Mouse (Mus musculus) adipocyte (in vitro differentiated cells): ENCODE data around the gene Fbxw11.
A peak's percentile ranks its signal among the peaks of the same experiment; 100 is the strongest.
"Not testable (repeated sequence)": the region's sequence is repeated elsewhere in the genome, so short reads cannot be mapped to it uniquely, and the experiment has no call there.

Experiments
- DNase-seq: peaks from one replicate; pipeline ENCODE4 v3.0.0-alpha.2; 2016; ENCODE audit warnings: low spot score

Fbxw11 gene

DNA sequence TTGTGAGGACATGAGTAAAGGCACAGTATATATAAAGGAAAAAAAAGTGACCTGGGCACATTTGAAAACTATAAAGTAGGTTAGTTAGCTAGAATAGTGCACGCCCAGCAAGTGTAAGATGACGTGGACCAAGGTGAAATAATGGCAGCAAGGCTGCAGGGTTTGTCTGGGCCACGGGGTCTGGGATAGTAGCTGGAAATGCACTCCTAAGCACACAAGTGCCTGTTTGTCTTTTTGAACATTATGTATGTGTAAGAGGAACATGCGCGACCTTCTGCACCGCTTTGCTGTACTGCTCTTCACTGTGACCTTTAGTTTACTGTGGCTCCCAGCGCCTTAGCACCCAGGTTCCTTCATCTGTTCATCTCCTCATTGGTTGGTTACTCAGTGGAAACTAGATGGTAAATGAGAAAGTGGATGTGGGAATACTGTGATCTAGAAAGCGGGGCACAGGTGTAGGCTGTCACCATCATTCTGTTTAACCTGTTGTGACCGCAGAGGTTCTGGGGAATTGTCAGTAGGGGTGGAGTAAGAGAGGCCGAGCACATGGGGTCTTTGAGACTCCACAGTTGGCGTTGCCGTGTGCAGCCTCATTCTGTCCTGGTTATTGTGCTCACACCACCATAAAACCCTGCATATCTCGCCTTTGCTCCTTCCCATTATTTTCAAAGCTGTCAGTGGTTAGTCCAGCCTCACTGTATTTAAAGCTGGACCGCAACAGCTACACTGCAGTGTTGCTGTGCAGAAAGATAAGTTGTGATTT lies 66.4 kb downstream of the Fbxw11 start:
- DNase-seq = no peak

DNA sequence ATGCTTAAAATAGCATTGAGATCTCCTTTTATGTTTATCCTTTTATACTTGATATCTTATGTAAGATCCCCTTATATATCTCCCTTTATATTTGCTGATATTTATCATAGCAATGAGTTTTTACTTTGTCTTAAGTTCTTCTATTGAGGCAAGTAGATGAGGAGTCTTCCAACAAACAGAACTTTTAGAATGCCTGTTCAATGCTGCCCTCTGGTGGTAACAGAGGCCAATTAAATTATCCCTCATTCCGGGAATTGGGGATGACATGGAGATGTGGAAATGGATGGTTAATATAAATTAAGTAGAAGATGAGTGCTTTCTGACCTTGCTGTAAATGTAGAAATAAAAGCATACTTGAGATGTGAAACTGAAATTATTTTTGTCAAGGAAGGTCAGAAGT lies 67.0 kb downstream of the Fbxw11 start:
- DNase-seq = peak; percentile 84

DNA sequence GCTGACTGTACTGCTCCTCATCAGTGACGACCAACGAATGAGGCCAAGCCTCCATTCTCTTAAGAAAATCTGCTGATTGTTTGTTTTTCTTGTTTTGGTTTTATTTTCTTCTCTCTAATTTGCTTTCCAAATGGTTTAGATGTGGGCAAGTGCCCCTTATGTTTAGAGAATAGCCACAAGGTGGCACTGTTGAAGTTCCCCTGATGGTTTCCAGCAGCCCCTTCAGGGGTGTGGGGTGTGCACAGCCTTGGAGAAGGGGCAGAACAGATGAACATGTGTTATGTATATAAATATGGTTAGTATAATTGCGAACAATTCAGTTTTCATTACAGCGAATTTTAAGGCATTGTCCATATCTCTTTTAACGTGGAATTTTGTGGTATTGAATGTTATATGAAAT lies 71.7 kb downstream of the Fbxw11 start:
- peak; percentile 29 for DNase-seq

DNA sequence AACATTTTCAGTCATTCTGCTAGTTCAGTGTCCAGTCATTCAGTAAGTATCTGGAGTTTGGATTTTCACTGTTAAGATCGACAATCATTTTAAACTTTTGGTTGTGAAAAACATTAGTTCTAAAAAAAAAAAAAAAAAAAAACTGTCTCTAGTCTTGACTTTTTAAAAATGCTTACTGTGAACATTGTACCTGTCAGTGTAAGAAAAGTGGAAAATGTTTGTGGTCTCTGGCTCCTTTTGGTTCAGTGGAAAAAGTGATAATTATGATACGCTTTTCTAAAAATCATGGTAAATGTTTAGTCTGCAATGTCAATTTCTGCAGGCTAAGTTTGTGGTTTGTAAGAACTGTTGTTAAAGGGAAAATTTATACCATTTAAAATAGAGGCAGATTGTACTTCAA lies 72.4 kb downstream of the Fbxw11 start:
- no peak for DNase-seq

DNA sequence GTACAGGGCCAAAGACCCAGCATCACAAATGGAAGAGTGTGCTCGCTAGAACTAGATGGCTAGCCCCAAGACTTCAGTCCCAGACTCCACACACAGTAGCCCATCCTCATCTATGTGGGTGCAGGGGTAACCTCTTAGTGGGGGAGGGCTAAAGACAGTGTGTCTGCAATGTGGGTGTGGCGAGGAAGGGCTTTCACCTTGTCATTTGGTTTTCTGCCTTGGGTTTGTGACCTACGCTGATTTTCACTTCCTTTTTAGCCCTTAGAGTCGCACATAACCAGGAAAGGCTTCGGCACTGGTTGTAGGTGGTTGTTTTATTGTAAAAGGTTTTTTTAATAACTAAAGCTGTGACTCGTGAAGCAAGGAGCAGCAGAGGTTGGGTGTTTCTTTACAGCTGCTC lies 73.0 kb downstream of the Fbxw11 start:
- DNase-seq = no peak

DNA sequence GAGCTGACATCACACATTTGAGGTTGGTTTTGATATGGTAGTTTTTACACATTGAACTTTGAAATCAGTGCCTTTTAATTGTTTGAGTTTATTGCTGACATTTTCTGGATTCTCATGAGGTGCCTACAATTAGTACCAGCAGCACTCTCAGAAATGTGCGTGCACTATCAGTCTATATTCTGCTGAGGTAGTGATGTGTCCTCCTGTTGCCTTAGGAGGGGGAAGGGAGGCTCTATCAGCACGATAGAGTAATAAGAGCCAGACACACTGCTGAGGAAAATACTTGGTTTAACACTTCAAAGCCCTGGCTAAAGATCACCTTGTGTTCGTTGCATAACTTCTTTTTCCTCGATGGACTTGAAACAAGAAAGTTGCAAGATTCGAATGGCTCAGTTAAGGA lies 73.4 kb downstream of the Fbxw11 start:
- DNase-seq = no peak

DNA sequence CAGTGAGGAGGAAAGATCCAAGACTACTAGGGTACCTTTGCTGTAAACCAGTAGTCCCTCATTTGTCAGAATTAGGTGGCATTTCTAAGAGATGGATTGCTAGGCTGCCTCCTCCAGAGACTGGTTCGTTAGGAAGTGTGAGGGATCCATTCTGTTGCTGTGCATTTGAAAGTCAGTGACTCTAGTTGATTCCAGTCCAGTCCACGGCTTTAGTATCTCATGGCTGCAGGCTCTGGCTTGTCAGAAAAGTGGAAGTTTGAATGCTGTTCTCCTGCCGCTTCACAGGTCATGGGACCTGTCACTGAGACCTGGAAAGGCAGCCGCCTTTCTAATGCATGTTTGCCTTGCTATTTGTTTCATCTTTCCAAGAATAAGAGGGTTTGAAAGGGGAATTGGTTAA lies 74.4 kb downstream of the Fbxw11 start:
- no peak for DNase-seq

DNA sequence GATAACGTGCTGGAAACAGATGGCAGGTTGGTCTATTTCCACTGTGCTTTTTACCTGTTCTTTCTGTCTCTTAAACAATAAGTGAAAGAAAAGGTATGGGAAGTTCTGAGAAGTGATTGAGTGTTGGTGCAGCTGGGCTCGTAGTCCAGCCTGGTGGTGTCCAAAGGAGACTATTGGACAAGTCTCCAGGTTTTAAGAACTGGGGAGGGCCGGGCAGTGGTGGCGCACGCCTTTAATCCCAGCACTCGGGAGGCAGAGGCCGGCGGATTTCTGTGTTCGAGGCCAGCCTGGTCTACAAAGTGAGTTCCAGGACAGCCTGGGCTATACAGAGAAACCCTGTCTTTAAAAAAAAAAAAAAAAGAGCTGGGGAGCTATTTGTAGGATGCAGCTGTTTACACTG lies 75.2 kb downstream of the Fbxw11 start:
- not testable (repeated sequence) for DNase-seq

DNA sequence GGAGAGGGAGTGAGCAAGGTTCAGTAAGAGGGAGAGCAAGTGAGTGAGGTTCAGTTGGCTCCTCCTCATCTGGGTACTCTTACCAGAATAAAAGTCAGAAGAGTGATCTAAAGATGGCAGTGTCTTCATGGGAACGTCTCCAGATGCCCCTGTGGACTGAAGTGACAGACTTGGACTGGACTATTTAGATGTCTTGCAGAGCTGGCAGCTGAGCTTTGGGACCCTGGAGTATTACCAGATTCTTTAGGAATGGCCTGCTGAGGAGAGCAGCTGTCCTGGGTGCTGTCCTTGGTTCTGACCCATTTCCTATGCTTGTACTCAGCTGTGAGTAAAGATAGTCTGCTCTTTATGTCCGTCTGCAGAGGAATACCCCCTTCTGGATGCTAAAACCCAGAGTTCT lies 75.8 kb downstream of the Fbxw11 start:
- DNase-seq = peak; percentile 65

DNA sequence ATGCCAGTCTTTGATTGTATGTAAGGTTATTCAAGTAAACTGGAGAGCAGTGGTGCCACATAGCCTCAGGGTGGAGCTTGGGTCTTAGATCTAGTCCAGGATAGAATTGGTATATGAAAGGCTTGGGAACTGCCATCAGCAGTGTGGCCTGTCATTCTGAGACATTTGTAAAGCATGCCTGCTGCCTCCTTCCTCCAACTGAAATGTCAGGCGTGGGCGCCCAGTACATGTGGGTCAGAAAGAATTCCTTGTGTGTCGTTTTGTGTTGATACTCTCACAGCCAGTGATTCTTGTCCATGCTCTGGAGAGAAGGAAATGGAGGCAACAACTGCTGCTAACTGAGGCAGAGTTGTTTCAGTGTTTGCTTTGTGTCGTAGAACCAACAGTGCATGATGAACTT lies 76.5 kb downstream of the Fbxw11 start:
- DNase-seq = no peak

DNA sequence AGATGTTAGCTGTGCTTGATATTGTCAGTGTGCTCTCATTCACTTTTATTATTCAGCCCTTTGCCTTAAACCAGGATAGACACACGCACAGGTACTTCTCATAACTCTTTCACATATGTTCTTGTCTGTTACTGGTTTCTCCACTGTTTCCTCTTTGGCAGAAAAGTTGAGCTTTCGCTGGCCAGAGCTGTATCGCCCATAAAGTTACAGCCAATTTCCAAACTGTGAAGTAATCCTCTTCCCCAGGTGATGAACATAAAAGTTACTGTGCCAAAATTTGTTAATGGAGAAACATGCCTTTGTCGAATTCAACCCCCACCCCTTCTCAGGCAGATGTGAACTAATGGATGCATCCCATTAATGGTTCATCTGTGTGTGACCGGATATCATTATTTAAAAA lies 80.1 kb downstream of the Fbxw11 start:
- no peak for DNase-seq

DNA sequence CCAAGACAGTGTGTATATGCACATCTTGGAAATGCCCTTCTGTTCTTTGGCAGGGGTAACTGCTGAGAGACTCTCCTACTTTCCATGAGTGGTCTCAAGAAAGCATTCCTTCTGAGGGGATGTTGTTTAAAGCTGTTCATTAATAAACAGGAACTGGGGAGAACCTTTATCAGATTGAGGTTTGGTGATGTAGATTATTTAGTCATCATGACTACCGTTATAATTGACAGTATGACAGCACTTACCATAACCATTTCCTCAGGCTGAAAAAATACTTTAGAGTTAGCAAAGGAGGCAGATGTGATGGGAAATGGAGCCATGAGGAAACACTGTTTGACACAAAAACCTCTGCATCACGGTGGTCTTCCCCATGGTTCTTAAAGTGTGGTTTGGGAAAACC lies 80.8 kb downstream of the Fbxw11 start:
- DNase-seq = no peak

DNA sequence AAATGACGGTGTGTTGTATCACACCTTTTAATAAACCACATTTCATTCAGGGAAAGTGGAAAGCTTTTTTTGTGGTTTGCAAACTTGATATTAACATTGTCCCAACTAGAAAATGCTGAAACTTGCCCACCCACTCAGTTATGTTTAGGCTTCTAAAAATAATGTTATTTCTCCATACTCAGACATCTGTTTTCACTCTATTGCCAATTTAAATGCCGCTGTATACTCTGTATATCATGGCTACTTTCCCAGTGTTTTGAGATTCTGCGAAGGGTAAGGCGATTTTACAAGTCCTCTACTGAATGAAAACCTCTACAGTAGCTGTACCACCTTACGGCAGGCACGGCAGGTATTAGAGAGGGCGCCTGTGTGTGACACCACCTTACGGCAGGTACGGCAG lies 82.6 kb downstream of the Fbxw11 start:
- DNase-seq = no peak

DNA sequence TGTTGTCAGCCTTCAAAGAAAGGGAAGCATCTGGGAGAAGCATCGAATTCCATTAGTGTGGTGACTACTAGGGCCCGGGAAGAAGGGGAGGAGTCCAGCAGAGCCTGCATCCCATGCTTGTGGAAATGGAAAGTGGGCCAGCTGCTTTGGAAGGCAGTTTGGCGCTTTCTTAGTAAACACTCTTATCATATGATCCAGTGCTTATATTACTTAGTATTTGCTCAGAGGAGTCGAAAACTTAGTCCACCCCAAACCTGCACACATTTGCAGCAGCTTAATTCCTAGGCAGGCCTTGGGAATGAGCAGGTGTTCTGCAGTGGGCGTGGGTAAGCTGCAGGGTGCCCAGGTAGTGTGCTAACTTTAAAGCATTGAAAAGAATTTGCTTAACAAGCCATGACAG lies 89.9 kb downstream of the Fbxw11 start:
- DNase-seq = no peak

DNA sequence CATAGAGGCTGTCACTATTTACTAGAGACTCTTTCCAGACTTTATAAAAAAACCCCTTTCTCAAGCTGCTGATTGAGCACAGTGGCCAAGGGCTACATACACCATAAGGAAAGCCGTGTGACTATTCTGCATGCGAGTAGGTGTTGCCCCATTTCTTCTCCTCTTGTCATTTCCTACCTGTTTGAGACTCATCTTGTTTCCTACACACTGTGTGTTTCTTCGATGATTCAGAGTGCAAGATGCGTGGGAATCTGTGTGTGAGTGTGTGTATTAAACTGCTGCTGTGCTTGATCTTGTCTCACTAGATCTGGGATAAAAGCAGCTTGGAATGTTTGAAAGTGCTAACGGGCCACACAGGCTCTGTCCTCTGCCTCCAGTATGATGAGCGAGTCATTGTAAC lies 90.7 kb downstream of the Fbxw11 start:
- no peak for DNase-seq

DNA sequence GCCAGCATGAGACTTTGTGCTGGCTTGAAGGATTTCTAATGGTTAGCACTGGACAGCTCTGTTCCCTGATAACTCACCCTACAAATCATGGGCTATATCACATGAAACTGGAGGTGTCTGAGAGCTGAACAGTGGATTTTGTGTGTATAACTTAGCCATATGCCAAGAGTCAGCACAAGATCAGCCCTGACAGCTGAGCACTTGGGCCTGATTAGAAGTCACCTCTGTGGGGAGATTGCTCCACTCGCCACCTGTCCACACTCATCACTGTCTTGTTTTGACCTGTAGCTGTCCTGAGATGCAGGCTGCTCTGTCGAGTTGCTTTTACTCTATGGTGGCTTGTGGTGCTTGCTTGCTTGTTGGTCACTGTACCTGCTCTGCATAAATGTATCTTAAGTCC lies 93.8 kb downstream of the Fbxw11 start:
- DNase-seq = no peak

DNA sequence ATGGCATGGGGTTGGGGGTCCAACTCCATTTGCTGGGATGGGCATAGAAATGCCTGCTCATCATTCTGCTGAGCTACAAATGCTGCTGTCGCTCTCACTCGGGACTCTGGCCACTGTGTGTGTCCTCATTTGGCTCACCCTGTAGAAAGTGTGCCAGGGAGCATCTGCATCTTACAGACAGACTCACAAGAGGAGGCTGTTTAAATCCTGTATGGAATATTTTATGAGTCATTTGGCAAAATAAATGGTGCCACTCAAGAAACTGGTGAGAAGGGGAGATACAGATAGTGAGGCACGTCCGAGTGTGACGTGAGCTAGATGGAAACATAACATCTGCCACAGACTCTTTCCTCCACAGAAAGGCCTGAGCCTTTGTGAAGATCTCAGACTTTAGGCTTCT lies 95.2 kb downstream of the Fbxw11 start:
- peak; percentile 15 for DNase-seq

DNA sequence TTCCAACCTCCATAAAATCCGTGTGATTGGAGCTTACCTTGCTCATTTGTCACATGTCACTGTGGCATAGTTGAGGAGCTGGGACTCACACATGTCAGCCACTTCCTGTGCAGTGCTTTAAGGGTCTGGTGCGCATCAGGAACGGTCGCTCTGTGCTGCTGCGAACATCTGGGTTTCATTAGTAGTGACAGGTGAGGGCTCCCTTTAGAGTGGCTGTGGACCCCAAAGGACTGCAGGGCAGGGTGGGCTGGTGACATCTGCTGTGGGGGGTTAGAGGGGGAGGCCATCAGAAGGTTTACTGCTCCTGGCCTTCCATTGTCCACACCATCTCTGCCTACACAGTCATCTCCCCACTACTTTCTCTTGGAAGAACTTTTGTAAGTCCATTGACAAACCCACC lies 101.4 kb downstream of the Fbxw11 start:
- DNase-seq = no peak

DNA sequence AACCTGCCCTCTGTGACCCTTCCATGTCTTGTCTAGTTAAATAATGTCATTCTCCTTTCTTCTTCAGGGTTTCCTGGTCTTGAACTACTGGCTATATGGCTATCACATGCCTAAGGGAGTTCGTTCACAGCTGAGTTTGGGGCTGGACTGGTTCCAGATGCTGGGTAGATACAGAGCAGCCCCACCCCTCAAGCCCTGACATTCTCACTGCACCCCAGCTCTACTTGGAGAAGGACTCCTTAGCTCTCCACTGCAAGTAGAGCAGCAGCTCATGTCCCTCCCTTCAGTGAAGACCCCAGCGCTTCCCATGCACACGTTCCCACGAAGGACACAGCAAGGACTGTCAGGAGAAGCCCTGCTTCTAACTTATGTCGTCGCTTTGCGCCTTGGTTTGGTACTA lies 101.9 kb downstream of the Fbxw11 start:
- no peak for DNase-seq

DNA sequence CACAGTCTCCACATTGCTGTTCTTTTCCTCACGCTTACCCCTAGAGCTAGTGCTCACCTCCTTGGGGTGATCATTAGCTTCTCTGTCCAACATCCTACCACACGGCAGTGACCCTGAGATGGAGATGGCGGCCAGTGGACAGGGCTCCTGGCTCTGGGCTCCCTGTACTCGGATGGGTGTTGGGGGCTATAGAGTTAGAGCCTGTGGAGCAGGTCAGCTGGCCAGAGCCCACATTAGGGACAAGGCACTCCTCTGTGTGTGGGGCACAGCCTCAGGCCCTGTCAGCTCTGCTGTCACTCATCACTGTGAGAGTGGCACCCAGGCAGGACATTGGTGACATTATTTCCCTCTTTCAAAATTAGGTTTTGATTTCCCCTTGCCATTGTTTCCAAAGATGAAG lies 102.9 kb downstream of the Fbxw11 start:
- no peak for DNase-seq

DNA sequence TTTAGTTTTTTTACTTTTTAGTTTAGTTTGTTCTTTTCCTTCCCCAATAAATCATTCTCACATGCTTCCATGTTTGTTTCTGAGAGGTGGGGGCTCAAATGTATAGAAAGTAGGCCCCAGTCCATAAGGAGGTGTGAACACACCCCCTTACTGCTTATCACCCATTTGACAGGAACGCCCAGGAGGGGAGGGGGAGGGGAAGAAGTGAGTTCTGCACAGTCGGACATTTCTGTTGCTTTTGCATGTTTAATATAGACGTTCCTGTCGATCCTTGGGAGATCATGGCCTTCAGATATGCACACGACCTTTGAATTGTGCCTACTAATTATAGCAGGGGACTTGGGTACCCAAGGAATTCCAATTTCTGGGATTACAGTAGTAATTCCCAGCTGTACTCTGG lies 103.5 kb downstream of the Fbxw11 start:
- no peak for DNase-seq

DNA sequence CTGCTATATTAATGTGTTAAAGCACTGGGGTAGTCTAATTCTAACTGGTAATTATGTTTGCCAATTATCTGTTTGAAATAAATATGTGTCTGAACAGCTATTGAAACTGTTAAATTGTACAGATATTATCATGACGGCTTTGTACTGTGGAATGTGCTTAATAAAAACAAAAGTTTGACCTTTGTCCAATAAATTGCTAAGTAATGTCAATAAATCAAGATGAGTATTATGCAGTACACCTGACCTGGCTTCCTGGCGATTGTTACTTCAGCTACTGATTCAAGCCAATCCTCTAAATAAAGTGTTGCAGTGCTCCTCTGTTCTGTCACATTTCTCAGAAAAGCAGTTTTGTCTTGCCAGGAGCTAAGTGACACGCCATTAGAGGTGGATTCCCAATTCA lies 104.0 kb downstream of the Fbxw11 start:
- no peak for DNase-seq

DNA sequence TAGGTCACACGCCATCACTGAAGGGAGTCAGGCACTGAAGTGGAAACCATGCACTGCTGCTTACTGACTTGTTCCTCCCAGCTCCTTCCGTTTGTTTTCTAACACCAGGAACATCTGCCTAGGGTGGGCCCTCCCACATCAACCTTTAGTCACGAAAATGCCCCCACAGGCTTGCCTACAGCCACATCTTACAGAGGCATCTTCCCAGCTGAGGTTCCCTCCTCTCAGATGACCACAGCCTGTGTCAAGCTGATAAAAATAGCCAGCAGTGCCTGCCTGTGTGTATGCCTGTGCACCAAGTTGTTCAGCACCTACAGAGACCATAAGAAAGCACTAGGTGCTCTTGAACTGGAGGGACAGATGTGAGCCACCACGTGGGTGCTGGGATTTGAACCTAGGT lies 106.3 kb downstream of the Fbxw11 start:
- DNase-seq = no peak

DNA sequence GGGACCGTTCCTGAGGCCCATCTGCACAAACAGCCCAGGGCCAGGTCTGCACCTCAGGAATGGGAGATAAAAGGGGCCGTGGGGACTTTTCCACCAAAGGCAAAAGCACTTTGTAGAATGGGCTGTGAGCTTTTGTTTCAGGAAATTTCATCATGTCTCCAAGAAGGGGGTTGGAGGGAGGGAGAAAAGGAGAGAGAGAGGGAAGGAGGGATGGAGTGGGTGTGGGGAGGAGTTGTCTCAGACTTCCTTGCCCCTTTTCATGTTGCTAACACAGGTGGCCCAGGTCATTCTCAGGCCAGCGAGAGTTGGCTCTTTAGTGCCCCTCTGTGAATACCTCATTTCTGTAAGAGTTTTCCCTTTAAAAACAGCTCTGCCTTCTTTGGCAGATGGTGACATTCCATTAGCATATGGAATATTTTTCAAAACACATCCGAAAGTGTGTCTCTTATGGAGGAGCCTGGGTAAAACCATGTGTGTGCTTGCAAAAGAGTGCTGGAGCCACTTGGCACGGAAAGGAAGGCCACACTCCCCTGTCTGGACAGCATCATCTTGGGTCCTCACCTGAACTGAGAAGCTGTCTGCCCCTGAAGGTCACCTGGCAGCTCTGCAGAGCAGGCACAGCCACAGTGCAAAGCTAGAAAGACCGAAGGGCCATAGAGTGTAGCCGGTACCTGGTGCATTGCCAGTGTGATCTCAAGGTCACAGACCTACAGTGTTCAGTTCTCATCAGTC lies 109.5 kb downstream of the Fbxw11 start:
- no peak for DNase-seq
